Mouse (Mus musculus) thymus, adult 2 months (tissue): ENCODE data around the gene Ctnna3. TPM values are rescaled to one million over a fixed set of nuclear protein-coding genes. Genes with fewer than 3 reads are reported as not detected.
"Not testable (repeated sequence)": the region's sequence is repeated elsewhere in the genome, so short reads cannot be mapped to it uniquely, and the experiment has no call there.

ENCODE experiments used
- DNase-seq: peaks from one replicate; pipeline ENCODE4 v3.0.0; 2021
- H3K27ac ChIP-seq: fragments of 200-500 bp; 2 replicates; pipeline ENCODE4 v1.5.1; 2012; ENCODE audit warnings: low read length, control low read depth; ENCODE audit not compliant: control insufficient read depth, insufficient read depth
- H3K27me3 ChIP-seq: fragments of 200-500 bp; 2 replicates; pipeline ENCODE4 v1.6.1; 2012; ENCODE audit warnings: mild to moderate bottlenecking, low read length, moderate library complexity, mixed read lengths; ENCODE audit not compliant: control insufficient read depth, insufficient read depth
- H3K36me3 ChIP-seq: fragments of 200-500 bp; 2 replicates; pipeline ENCODE4 v1.6.1; 2012; ENCODE audit warnings: mild to moderate bottlenecking, low read length, moderate library complexity; ENCODE audit not compliant: control insufficient read depth, insufficient read depth
- H3K4me1 ChIP-seq: fragments of 200-500 bp; replicated peaks from 2 replicates; pipeline ENCODE4 v1.6.1; 2012; ENCODE audit warnings: low read length; ENCODE audit not compliant: control insufficient read depth, insufficient read depth
- H3K4me3 ChIP-seq: fragments of 200-500 bp; 2 replicates; pipeline ENCODE4 v1.5.1; 2012; ENCODE audit warnings: mild to moderate bottlenecking, low read length, control low read depth, moderate library complexity; ENCODE audit not compliant: control insufficient read depth, insufficient read depth
- CTCF ChIP-seq: fragments of 200-500 bp; IDR thresholded peaks from 2 replicates; pipeline ENCODE4 v1.5.1; 2012; ENCODE audit warnings: mild to moderate bottlenecking, control low read depth, low read length, moderate library complexity, borderline replicate concordance; ENCODE audit not compliant: control insufficient read depth, poor library complexity, insufficient read depth; ENCODE audit errors: extremely low read depth
- POLR2A ChIP-seq: fragments of 200-500 bp; IDR thresholded peaks from 2 replicates; pipeline ENCODE4 v1.6.1; 2012; ENCODE audit warnings: mild to moderate bottlenecking, low read length, control low read depth, moderate library complexity; ENCODE audit not compliant: control insufficient read depth, poor library complexity, insufficient read depth; ENCODE audit errors: extremely low read depth
- WGBS: fragments of 180-500 bp; shearing (Covaris S2); methylation state at CpG from one replicate; pipeline ENCODE4 v1.1.7; 2018; 5-methylcytosine and 5-hydroxymethylcytosine counted together
- polyA plus RNA-seq: library from polyadenylated mRNA; depleted of rRNA; stranded (reverse); fragments of >200 nt; gene quantifications from 2 replicates; pipeline ENCODE4 v1.2.3, GENCODE M21; 2012

Ctnna3 gene
- polyA plus RNA-seq, 1 experiment: 0.46 TPM

GRCm38 (mm10) chr10:64671469-64671868 lies 1241.6 kb downstream of the Ctnna3 start:
- Histone ChIP-seq H3K4me1 (no peaks in the 10 kb centered on the region), H3K27ac (no peak overlapping the region), H3K36me3 (no peaks in the 10 kb centered on the region), H3K4me3 (no peak overlapping the region), H3K27me3 (no peaks in the 10 kb centered on the region)
- DNase-seq: no peak
- WGBS: 68% methylated on average over 2 of the region's 2 CpGs
- TF ChIP-seq POLR2A (no peak), CTCF (no peak)

DNA sequence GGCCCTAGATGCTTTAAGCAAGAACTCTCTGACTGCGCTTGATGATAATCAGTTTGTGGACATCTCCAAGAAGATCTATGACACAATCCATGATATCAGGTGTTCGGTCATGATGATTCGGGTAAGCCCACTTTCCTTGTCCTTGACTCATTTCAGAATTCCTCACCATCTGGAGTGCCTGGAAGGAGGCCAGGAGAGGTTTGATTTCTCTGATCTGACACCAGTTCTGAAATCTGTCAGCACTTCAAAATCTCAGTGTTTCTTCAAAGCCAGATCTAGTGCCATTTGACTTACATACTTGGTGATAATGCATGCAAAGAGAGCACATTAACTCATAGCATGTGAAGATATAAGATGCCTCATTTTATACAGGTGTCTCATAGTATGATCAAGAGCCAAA lies 1245.9 kb downstream of the Ctnna3 start:
- no peaks in the 10 kb centered on the region for H3K27me3 ChIP-seq
- 96% methylated on average over 3 of the region's 3 CpGs for WGBS
- H3K27ac ChIP-seq: no peak overlapping the region
- no peaks in the 10 kb centered on the region for H3K4me1 ChIP-seq
- no peak for TF ChIP-seq POLR2A
- no peak for TF ChIP-seq CTCF
- DNase-seq: no peak
- no peaks in the 10 kb centered on the region for H3K36me3 ChIP-seq
- H3K4me3 ChIP-seq: no peak overlapping the region

DNA sequence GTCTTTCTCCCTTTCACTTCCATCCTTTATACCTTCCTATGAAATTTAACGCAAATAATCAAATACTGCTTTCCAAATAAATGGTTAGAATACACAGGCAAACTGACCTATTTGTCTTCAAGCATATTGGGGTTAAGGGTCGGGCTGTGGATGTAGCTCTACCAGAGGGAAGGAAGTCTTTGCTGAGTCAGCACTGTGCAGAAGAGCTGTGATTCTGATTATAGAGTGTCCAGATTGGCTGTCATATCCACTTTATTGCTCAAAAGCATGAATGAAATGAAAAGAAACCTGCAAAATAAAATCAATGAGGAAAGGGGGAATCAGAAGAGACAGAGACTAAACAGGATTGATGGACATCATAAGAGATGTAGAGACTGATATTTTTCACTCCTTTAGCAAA lies 1280.1 kb downstream of the Ctnna3 start:
- Histone ChIP-seq H3K4me3 (no peak overlapping the region), H3K27me3 (no peaks in the 10 kb centered on the region), H3K27ac (no peak overlapping the region), H3K4me1 (no peaks in the 10 kb centered on the region), H3K36me3 (no peaks in the 10 kb centered on the region)
- 85% methylated on average over 2 of the region's 2 CpGs for WGBS
- no peak for DNase-seq
- TF ChIP-seq CTCF (no peak), POLR2A (no peak)

DNA sequence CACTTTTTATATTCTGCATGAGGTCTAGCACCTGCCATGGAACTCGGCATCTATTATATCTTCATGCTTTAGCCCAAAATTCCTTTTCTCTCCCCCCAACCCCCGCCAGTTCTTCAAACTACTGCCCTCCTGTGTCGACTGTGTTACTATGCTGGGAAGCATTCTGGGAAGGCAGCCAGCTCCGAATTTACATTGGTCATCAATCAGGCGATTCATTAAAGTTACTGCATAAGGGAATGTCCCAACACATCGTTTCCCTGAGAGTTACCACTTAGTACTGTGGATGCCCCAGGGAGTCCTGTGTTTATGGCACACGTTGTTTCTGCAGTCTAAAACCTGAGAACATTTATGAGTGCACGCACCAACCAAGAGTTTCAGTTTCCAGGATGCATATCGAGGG lies 1288.1 kb downstream of the Ctnna3 start:
- Histone ChIP-seq H3K27ac (no peak overlapping the region), H3K4me1 (no peaks in the 10 kb centered on the region), H3K4me3 (no peak overlapping the region), H3K27me3 (no peaks in the 10 kb centered on the region), H3K36me3 (no peaks in the 10 kb centered on the region)
- TF ChIP-seq POLR2A: no peak
- TF ChIP-seq CTCF: no peak
- 83% methylated on average over 9 of the region's 9 CpGs for WGBS
- no peak for DNase-seq

GRCm38 (mm10) chr10:64735692-64736091 lies 1305.8 kb downstream of the Ctnna3 start:
- no peaks in the 10 kb centered on the region for H3K36me3 ChIP-seq
- no peak overlapping the region for H3K4me3 ChIP-seq
- no peak overlapping the region for H3K27ac ChIP-seq
- H3K4me1 ChIP-seq: no peaks in the 10 kb centered on the region
- H3K27me3 ChIP-seq: no peaks in the 10 kb centered on the region
- WGBS: 81% methylated on average over 2 of the region's 2 CpGs
- no peak for TF ChIP-seq POLR2A
- no peak for TF ChIP-seq CTCF
- DNase-seq: no peak

GRCm38 (mm10) chr10:64736616-64737015 lies 1306.7 kb downstream of the Ctnna3 start:
- TF ChIP-seq CTCF: no peak
- no peak for TF ChIP-seq POLR2A
- no peak for DNase-seq
- Histone ChIP-seq H3K27me3 (no peaks in the 10 kb centered on the region), H3K36me3 (no peaks in the 10 kb centered on the region), H3K27ac (no peak overlapping the region), H3K4me3 (no peak overlapping the region), H3K4me1 (no peaks in the 10 kb centered on the region)
- WGBS: 20% methylated on average over 2 of the region's 2 CpGs

DNA sequence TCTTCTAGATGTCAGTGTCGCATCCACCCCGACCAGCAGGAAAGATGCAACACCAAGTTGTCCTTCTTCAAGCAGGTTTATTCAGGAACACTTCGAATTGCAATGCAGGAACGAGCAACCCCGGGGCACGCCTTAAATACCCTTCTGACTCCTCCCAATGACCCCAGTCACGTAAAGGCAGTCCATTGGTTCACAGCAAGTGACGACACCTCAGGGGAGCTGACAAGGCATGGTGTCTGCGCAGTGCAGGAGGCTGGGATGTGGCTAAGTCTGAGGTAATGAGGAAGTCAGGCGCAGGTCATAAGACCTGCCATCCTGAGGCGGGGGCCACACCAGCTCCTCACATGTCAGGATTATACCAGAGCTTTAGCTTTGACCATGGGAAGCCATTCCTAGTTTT lies 1311.8 kb downstream of the Ctnna3 start:
- H3K27me3 ChIP-seq, DNase-seq, H3K27ac ChIP-seq, H3K4me3 ChIP-seq, H3K4me1 ChIP-seq, H3K36me3 ChIP-seq: not testable (repeated sequence)
- 88% methylated on average over 11 of the region's 11 CpGs for WGBS

- not testable (repeated sequence) for H3K4me3 ChIP-seq, H3K27me3 ChIP-seq, DNase-seq, H3K4me1 ChIP-seq, H3K36me3 ChIP-seq, H3K27ac ChIP-seq
- 54% methylated on average over 3 of the region's 3 CpGs for WGBS
Observed at GRCm38 (mm10) chr10:64744099-64744498, 1314.2 kb downstream of the Ctnna3 start.
